Mouse (Mus musculus) ovary, postnatal 14 days (tissue): ENCODE measurements around the gene Zfp217.

ENCODE experiments used
- DNase-seq: peaks from one replicate; pipeline ENCODE4 v3.0.0; 2022; ENCODE audit warnings: low spot score

Zfp217 gene

DNA sequence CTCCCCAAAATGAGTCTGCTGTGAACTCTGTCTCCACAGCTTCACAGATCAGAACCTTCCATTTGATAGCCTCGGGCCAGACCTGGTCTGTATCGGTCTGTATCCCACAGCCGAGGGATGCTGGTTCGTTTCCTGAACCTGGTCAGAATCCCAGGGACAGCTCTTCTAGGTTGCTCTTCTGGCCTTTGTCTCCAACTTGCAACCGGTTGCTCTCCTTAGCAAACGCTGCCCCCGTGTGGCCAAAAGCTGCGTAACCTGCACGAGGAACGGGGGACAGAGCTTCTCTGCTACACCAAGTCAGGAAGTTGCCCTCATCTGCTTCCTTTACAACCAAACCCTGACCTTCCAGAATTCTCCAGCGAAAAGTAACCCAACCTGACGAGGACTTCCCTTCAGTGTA lies 46.8 kb downstream of the Zfp217 start:
- peak; percentile 98 for DNase-seq

DNA sequence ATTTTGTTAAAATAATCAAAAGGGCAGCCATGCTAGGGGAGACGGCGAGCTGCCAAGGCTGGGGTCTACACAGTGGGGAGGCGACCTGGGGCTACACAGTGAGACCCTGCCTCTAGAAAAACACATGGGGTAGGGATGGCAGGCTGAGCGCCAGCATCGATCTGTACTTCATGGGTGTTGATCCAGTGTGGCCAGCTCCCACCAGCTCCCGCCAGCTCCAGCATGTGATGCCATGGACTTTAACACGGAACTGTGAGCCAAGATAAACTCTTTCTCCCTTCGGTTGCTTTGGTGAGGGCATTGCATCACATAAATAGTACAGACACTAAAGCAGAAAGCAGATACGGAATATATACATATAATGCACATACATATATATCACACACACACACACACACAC lies 53.0 kb downstream of the Zfp217 start:
- no peak for DNase-seq

DNA sequence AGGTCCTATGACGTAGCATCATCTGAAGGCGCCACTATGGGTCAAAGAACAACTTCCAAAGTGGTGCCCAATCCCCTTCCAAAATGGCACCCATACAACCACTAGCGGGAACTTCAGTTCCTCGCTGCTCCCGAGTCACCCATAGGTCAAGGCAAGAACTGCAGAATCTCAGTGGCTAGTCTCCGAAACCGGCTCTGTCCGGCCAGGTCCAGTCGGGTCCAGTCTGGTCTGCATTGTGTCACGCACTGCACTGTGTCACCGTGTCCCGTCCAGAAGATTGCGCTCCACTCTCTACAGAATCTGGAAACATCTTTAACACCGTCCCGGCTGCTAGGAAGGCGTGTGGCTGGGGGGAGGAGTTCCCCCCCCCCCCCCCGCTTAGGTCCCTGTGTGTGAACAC lies 53.7 kb downstream of the Zfp217 start:
- DNase-seq: no peak

DNA sequence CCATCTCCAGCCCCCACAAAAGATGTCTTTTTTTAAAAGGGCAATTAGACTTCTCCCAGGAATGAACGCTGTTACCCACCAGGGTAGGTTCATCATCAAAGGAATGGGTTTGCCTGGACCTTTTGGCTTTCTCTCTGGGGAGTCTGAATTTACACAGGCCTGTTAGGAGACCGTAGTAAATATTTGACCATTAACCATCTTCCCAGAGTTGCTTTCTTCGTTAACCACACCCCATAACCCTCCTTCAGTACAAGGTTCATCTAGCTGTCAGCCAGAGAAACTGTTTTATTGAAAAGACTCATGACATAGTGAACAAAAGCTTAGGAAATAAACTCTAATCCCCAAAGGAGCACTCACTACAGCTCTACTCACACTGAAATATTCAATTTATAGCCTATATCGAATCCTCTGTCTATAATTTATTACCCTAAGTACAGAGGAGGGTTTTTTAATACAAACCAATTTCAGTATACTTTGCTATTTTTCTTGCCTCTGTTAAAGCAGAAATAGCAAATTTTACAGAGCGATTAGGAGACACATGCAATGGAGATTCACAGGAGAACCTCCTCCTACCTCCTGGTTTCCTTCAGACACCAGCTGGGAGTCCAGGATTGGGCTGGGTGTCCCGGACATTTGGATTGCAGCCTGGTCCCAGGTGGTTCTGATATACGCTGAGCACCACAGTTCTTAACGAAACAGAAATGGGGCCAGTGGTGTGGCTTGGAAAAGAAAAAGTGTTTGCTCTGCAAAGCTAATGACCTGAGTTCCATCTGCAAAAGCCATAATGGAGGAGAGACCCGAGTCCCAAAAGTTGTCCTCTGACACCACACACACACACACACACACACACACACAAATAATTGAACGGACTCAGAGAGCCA lies 56.1 kb downstream of the Zfp217 start:
- DNase-seq: no peak

DNA sequence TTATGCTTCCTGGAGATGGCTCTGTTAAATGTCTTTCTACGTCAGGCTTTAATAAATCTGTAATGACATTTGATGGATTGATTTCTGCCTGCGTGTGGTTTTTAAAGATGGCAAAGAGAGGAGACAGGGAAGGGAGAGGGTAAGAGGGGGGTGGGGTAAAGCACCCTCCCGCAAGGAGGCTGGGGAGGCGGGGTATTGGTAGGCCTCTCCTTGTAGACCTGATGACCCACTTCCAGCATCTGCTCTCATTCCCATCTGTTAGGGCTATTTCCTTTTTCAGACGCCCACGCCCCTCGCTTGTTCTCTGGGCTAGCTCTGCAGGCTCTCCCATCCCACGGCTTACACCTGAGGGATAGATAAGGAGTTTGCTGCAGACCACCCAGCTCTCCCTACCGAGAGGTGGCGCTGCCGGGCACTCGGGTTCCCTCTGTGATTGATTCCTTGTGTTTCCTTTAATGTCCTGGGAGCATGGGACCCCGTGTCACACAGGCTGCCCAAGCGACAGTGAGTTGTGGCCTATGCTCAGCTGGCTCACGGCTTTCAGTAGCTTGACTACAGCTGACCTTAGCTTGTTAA lies 69.4 kb downstream of the Zfp217 start:
- no peak for DNase-seq

DNA sequence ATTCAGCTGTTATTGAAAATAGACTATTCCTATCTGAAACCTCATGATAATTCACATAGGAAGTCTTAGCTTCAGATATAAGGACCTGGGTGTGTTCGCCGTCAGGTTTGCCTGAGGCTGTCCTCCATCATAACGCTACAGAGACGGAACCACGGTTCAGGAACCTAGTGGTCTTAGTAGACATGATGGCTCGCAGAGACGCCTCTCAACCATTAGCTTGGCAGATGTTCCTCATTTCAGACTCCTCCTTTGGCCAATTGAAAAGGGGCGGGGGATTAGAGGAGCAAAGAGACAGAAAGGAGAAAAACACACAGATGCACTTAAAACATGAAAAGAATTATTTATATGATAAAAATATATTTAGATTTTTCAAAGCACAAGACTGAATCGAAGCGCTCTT lies 69.9 kb downstream of the Zfp217 start:
- DNase-seq: no peak

DNA sequence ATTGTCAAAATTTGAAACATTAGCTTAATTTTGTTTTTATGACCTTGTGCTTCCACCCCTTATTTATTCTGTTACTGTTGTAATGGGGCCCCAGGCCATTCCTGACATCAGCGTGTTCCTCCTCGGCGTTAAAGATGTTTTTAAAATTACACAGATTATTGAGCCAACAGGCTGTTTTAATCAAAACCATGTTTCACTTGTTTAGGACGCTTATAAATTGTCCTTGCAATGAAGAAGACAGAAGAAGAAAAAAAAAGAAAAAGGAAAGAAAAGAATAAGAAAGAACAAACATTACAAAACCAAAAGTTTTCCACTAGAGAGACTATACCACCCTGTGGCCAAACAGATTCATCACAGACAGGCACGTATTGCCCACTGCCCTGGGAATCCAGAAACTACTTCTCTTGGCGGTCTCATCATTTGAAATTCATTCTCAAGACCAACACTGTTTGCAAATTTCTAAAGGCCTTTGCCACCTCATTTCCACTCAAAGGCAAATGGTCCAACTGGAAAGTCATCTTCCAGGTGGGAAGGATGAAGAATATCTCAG lies 70.9 kb downstream of the Zfp217 start:
- no peak for DNase-seq

DNA sequence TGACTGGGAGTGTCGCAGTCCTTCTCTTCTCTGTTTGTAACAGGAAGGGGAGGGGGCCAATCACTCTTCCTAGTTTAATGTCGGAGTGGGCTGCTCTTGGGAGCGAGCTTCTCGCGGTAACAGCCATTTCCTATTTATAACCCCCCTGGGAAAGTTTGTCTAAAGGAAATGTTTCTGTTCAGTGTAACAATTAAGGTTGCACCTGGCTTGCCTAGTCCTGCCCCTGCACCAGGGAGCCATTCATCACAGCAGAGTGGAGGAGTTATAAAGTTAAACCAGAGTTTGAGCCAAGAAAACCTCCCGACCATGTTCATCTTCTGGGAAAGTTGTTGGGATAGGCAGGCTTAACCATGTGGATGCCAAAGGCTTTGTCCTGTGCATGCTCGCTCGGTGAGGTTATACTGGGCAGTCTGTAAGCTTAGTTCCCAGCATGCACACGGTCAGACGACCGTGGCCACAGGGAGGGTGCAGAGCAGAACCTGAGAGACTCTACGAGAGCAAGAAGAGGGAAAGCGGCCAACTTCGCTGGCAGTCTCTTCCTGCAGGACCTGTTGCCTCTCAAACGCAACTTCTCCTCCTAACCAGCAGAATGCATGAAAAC lies 77.2 kb downstream of the Zfp217 start:
- peak; percentile 54 for DNase-seq

DNA sequence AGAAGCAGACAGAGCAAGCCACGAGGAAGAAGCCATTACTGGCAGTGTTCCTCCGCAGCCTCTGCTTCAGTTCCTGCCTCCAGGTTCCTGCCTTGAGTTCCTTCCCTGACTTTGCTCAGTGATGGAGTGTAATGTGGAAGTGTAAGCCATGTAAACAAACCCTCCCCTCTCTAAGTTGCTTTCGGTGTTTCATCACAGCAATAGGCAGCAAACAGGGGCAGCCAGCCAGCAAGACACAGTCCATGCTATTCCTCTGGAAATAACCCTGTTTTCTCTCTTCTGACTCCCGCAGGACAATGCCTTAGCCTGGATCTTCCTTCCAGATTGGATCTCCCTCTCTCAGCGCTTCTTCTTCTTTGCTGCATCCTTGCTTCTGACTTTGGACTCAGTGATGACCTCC lies 77.9 kb downstream of the Zfp217 start:
- no peak for DNase-seq

DNA sequence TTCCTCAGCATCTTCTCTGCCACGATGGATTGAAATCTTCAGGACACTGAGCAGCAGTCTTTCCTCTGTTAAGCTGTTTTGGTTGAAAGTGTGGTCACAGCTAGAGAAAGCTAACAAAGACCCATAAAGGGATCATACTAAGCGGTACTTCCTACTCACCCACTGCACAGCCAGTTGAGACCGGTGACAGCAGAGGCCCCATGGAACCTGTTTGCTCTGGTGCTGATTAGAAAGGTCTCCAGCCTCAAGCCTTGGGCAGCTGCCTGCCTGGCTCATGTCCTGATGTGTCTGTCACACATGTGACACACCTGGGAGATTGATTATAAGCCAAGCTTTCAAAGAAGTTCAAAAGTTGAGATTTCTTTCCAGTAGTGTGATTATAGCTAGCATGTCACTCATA lies 85.5 kb downstream of the Zfp217 start:
- no peak for DNase-seq

DNA sequence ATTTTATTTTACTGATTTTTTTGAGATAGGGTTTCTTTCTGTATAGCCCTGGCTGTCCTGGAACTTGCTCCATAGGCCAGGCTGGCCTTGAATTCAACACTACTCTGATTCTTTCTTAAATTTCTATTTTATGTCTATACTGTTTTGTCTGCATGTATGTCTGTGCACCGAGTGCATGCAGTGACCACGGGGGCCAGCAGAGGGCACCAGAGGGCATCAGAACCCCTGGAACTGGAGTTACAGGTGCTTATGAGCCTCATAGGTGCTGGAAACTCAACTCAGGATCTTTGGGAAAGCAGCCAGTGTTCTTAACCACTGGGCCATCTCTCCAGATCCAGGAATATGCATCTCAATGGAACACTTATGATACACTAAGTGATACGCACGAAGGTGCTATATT lies 87.8 kb downstream of the Zfp217 start:
- DNase-seq: no peak

DNA sequence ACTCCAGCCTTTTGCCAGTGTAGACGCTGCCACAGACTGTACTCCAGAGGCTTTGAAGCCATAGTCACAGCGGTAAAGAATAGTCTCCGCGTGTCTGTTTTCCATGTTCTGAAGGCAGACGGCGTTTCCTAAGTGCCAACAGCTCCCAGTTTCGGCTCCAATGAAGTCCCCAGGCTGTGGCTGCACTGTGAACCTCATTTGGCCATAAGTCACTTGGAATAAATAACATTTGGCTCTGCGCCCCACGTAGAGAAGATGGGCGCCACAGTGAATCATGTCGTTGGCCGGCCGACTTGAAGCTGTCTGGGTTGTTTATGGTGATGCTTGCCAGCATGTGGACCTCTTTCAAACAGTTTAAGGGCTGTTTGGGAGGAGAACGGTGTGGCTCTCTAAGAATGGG lies 89.1 kb downstream of the Zfp217 start:
- DNase-seq: no peak
